Mouse (Mus musculus) intestine, embryonic 15.5 days (tissue): ENCODE results near the gene Man2c1. TPM values are rescaled to one million over a fixed set of nuclear protein-coding genes. Genes with fewer than 3 reads are reported as not detected.

Experiments
- ATAC-seq: fragments of 200-750 bp; cut with Nextera tagmentation; 2 replicates; pipeline ENCODE4 v1.8.0; 2017; ENCODE audit warnings: moderate TSS enrichment, moderate library complexity
- H3K27ac ChIP-seq: fragments of 300-500 bp; sonication (generic); 2 replicates; pipeline ENCODE4 v1.5.1; 2015; ENCODE audit warnings: mild to moderate bottlenecking, inconsistent platforms
- H3K27me3 ChIP-seq: fragments of 300-500 bp; sonication (generic); replicated peaks from 2 replicates; pipeline ENCODE4 v1.6.1; 2015; ENCODE audit warnings: inconsistent platforms
- H3K36me3 ChIP-seq: fragments of 300-500 bp; sonication (generic); 2 replicates; pipeline ENCODE4 v1.6.1; 2015; ENCODE audit warnings: inconsistent platforms
- H3K4me1 ChIP-seq: fragments of 300-500 bp; sonication (generic); replicated peaks from 2 replicates; pipeline ENCODE4 v1.6.1; 2015; ENCODE audit warnings: inconsistent platforms
- H3K4me2 ChIP-seq: fragments of 300-500 bp; sonication (generic); replicated peaks from 2 replicates; pipeline ENCODE4 v1.6.1; 2015; ENCODE audit warnings: mild to moderate bottlenecking, inconsistent platforms
- H3K4me3 ChIP-seq: fragments of 300-500 bp; sonication (generic); replicated peaks from 2 replicates; pipeline ENCODE4 v1.5.1; 2015; ENCODE audit warnings: inconsistent platforms
- H3K9ac ChIP-seq: fragments of 300-500 bp; sonication (generic); 2 replicates; pipeline ENCODE4 v1.6.1; 2015; ENCODE audit warnings: inconsistent platforms
- H3K9me3 ChIP-seq: fragments of 300-500 bp; sonication (generic); 2 replicates; pipeline ENCODE4 v1.6.1; 2016; ENCODE audit warnings: inconsistent platforms
- WGBS: fragments of 180-500 bp; shearing (Covaris S2); methylation state at CpG from one replicate; pipeline ENCODE4 v1.1.7; 2015; 5-methylcytosine and 5-hydroxymethylcytosine counted together
- polyA plus RNA-seq: library from polyadenylated mRNA; unstranded; fragments of >200 nt; fragmentation: Nextera tagmentation; extraction: Ambion mirVana; gene quantifications from 2 replicates; pipeline ENCODE4 v1.2.1, GENCODE M21; 2015

The Man2c1 gene
- polyA plus RNA-seq, 1 experiment from 2014 or later, result 50.6 TPM

GRCm38 (mm10) chr9:57162496-57162895 lies 32.0 kb downstream of the Man2c1 start:
- H3K4me3 ChIP-seq, result no peak overlapping the region
- H3K9ac ChIP-seq, result no peak overlapping the region
- 0 out of 2 replicates have a peak, but pooled peaks have one; percentile 34 for ATAC-seq
- H3K4me1 ChIP-seq, result peaks cover 2% of the 10 kb centered on the region
- no peaks in the 10 kb centered on the region for H3K27me3 ChIP-seq
- H3K27ac ChIP-seq, result no peak overlapping the region
- no peaks in the 10 kb centered on the region for H3K9me3 ChIP-seq
- 15% methylated on average over 3 of the region's 3 CpGs for whole genome bisulfite sequencing
- H3K36me3 ChIP-seq, result no peaks in the 10 kb centered on the region
- H3K4me2 ChIP-seq, result no peak overlapping the region

- Histone ChIP-seq H3K4me3 (no peak overlapping the region), H3K27ac (no peak overlapping the region), H3K27me3 (no peaks in the 10 kb centered on the region), H3K36me3 (no peaks in the 10 kb centered on the region), H3K9me3 (no peaks in the 10 kb centered on the region), H3K4me2 (no peak overlapping the region), H3K4me1 (no peaks in the 10 kb centered on the region), H3K9ac (no peak overlapping the region)
- no peak for ATAC-seq
- 41% methylated on average over 2 of the region's 2 CpGs for WGBS
Measured at GRCm38 (mm10) chr9:57163137-57163536, 32.6 kb downstream of the Man2c1 start.

- 84% methylated on average over 2 of the region's 2 CpGs for WGBS
- no peak overlapping the region for H3K27ac ChIP-seq
- H3K27me3 ChIP-seq, result no peaks in the 10 kb centered on the region
- H3K4me2 ChIP-seq, result no peak overlapping the region
- no peak for ATAC-seq
- no peaks in the 10 kb centered on the region for H3K4me1 ChIP-seq
- no peaks in the 10 kb centered on the region for H3K9me3 ChIP-seq
- no peaks in the 10 kb centered on the region for H3K36me3 ChIP-seq
- H3K9ac ChIP-seq, result no peak overlapping the region
- H3K4me3 ChIP-seq, result no peak overlapping the region
Measured at GRCm38 (mm10) chr9:57166173-57166572, 35.7 kb downstream of the Man2c1 start.

- Histone ChIP-seq H3K27me3 (no peaks in the 10 kb centered on the region), H3K4me2 (no peak overlapping the region), H3K9me3 (no peaks in the 10 kb centered on the region), H3K27ac (no peak overlapping the region), H3K36me3 (no peaks in the 10 kb centered on the region), H3K4me1 (no peaks in the 10 kb centered on the region), H3K4me3 (no peak overlapping the region), H3K9ac (no peak overlapping the region)
- ATAC-seq, result no peak
- 84% methylated on average over 5 of the region's 5 CpGs for WGBS
Measured at GRCm38 (mm10) chr9:57168411-57168810, 37.9 kb downstream of the Man2c1 start.

Other genes starting within 250 kb of the Man2c1 start
- 6.2 and 6.3 TPM in 2 replicates for gene Snx33, start 202.3 kb upstream of the Man2c1 start, polyA plus RNA-seq
- 71.2 and 74.5 TPM in 2 replicates for gene Imp3, start 193.2 kb upstream of the Man2c1 start, polyA plus RNA-seq
- 13.2 and 13.3 TPM in 2 replicates for gene Snupn, start 179.8 kb upstream of the Man2c1 start, polyA plus RNA-seq
- 13.2 and 13.4 TPM in 2 replicates for gene Ptpn9, start 135.8 kb upstream of the Man2c1 start, polyA plus RNA-seq
- 26.0 and 26.4 TPM in 2 replicates for gene Sin3a, start 58.6 kb upstream of the Man2c1 start, polyA plus RNA-seq
- 7.1 and 7.6 TPM in 2 replicates for gene Neil1, start 17.6 kb downstream of the Man2c1 start, polyA plus RNA-seq
- gene Commd4, start 27.6 kb downstream of the Man2c1 start, polyA plus RNA-seq, result 83.8 and 104 TPM in 2 replicates
- gene Trcg1, start 105.9 kb downstream of the Man2c1 start, polyA plus RNA-seq, result not detected in 2 replicates
- gene 1700017B05Rik, start 131.9 kb downstream of the Man2c1 start, polyA plus RNA-seq, result 27.7 and 29.6 TPM in 2 replicates